Mouse (Mus musculus) C2C12 (cell line): ENCODE measurements at regions not wholly inside any gene's neighbourhood (a gene's known extent, or its start where the extent isn't known, plus 50 kb on each side); places are given as distances from the start of the nearest gene placed in this dataset.

Experiments
- CTCF ChIP-seq: IDR thresholded peaks from one replicate; pipeline ENCODE4 v1.5.1; 2011; ENCODE audit not compliant: control insufficient read depth, insufficient read depth, insufficient read length
- MAX ChIP-seq: IDR thresholded peaks from one replicate; pipeline ENCODE4 v1.6.1; 2011; ENCODE audit warnings: mild to moderate bottlenecking, control low read depth
- MYOG ChIP-seq: IDR thresholded peaks from one replicate; pipeline ENCODE4 v1.6.1; 2011; ENCODE audit not compliant: control insufficient read depth, insufficient read length; ENCODE audit errors: extremely low read depth
- USF1 ChIP-seq: IDR thresholded peaks from one replicate; pipeline ENCODE4 v1.6.1; 2011; ENCODE audit warnings: low read depth, mild to moderate bottlenecking, control low read depth, moderate library complexity

DNA sequence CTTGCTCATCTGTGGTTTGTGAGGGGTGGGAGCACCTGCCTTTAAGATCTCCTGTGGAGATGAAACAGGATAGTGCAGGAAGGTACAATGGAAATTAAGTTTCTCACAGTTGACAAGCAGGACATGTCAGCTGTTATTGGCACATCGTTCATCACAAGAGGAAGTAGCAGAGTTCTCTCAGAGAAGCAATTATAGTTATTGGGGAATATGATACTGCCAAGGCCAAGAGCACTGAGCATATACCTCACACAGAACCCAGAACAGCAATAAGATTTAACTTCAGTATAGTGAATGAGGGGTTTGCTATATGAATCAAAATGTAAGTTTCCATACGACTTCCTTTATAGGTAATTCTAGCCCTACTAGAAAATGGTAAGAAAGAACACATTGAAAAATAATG, 95.9 kb upstream of the Camk2d start:
- TF ChIP-seq MAX (no peak), MYOG (no peak), CTCF (no peak), USF1 (no peak)
